Mouse (Mus musculus) retina, postnatal 1 day (tissue): ENCODE measurements around the gene Azi2.

ENCODE experiments used
- DNase-seq: peaks from one replicate; pipeline ENCODE4 v3.0.0-alpha.2; 2012

The Azi2 gene

DNA sequence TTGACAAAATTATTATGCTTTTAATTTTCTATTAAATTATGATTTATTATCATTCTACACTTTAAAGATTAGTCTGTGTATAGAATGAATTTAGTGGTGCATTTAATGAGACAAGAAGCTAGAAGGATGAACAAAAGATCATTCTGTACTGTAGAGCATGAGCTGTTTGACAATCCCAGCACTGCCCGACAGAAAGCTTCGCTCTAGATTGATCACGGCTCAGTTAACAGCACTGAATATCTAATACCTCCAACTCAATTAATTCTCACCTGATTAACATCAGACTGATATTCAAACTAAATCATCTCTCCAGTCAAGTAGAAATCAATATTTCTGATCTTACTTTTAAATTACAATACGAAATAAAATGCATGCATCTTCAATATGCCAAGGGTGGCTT lies 43.5 kb downstream of the Azi2 start:
- DNase-seq, result peak; percentile 63

DNA sequence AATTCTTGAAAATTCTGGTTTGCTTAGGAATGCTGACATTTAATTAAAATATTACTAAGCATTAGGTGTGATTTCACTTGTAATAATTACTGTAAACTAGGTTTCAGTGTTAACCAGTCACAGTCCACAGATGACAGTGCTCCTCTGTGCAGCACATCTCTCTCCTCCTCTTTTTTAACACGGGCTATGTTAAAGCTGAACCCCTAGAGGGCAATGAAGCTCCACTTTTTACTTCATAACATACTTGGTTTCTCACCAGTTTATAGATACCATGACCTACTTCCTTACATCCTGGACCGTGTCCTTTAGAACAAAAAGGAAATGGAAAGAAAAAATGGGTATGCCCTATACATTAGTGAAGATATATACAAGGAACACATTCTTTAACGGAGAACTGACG lies 59.1 kb downstream of the Azi2 start:
- peak; percentile 68 for DNase-seq

DNA sequence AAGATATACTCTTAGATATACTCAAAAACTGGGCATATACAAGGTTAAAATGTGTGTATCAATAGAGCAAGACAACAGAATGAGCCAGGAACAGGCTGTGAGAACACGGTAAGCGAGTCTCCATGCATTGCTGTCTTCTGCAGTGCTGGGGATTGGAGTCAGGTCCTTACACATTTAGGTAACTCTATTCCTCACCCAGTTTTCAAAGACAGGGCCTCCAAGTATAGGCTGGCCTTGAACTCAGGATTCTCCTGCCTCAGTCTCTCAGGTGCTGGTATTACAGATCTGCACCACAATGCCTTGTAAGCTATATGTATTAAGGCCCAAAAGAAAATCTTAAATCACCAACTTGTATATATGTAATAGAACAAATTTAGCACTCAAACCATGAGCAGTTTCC lies 60.2 kb downstream of the Azi2 start:
- DNase-seq, result no peak

GRCm38 (mm10) chr9:118101802-118102201 lies 61.5 kb downstream of the Azi2 start:
- no peak for DNase-seq

DNA sequence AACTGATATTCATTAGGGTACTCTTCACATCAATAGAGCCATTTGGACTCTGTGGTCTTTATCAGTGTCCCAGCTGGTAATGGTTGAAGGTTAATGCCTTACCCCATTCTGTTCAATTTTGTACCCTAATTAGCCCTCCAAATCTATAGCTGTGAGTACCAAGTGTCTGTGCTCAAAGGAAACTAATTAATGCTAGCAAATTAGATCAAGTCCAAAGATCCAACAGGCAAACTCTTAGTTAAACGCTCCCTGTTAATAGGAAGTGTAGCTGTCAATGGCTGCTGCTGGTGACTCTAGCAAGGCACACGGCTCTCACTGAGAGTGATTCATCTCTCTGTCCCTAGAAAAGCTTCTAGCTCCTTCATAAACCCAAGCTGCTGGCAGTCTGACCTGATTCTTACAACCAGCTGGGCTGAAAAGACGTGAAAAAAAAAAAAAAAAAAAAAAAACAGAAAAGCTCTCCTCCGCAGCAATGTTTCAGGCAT lies 68.3 kb downstream of the Azi2 start:
- peak; percentile 55 for DNase-seq

GRCm38 (mm10) chr9:118109697-118110359 lies 69.5 kb downstream of the Azi2 start:
- no peak for DNase-seq

- no peak for DNase-seq
Measured at GRCm38 (mm10) chr9:118110360-118110710, 70.0 kb downstream of the Azi2 start.
